Mouse (Mus musculus) lung, postnatal 0 days (tissue): ENCODE measurements around the gene Ercc2.

Experiments used
- CTCF ChIP-seq: IDR thresholded peaks from 2 replicates; pipeline ENCODE4 v1.5.1; 2016; ENCODE audit warnings: antibody characterized with exemption, mild to moderate bottlenecking
- EP300 ChIP-seq: IDR thresholded peaks from 2 replicates; pipeline ENCODE4 v1.6.1; 2016; ENCODE audit warnings: antibody characterized with exemption, mild to moderate bottlenecking, control low read depth

DNA sequence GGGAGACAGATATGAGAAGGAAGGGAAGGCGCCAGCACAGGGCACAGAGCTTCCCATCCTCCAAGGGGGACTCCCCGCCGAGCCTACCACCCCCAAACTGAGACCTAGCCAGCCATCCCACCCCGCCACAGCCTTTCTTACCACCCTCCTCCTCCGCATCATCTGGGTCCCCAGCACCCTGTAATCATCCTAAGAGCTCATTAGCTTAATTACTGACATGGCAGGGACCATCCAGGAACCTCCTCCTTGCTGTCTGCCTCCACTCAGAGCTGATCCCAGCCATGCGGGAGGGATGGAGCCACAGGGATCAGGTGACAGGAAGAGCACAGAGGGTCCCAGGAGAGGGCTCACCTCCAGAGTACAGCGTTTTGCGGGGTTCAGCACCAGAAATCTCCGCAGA lies 55.2 kb downstream of the Ercc2 start:
- TF ChIP-seq CTCF (no peak), EP300 (no peak)
